Mouse (Mus musculus): Measurements from ENCODE around the gene Cela2a. TPM values are rescaled to one million over a fixed set of nuclear protein-coding genes. Genes with fewer than 3 reads are reported as not detected.

Cela2a gene
- total RNA-seq, 2 experiments from 2014 or later, result not detected

- no peak for DNase-seq
- no peak for TF ChIP-seq CTCF (IDR thresholded peaks at IDR 0.05)
Measured at GRCm38 (mm10) chr4:141769501-141770160, 56.3 kb downstream of the Cela2a start.

DNA sequence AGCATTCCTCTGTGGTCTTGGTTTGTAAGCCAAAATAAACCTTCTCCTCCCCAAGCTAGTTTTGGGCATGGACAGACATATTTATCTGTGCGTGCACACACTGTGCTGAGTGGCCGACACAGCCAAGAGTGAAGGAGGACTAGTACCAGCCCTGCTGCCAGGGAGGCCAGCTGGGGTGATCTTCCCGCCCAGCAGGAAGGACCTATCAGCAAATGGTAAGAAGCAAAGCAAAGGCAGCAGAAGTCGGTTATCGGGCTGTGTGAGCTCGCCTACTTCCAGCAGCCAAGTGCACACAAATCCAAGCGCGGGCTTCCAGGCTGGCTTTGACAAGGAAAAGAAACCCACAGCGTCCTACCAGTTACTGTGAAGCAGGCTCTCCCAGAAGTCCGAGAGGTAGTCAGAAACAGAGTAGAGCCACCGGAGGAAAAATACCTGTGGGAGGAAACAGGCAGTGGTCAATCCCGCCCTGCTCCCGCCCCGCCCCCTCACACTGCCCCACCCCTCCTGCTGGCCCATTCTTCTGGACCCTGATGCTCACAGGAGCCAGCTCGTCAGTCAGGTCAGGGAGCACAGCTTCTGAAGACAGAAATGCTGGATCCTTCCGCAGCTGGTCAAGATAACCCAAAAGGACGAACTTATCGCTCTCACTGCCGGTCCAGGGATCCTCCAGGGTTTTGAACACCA, 58.5 kb downstream of the Cela2a start:
- peak overlapping the region; percentile 70 for H3K27ac ChIP-seq
- intact Hi-C loops (cut with DNase I), result no loop called here
- peak; percentile 54 for DNase-seq
- peak overlapping the region; percentile 9; the same call in 1 of the 2 replicates for H3K4me3 ChIP-seq
- TF ChIP-seq CTCF (IDR thresholded peaks at IDR 0.05), result no peak

More at GRCm38 (mm10) chr4:141769501-141770160, 56.3 kb downstream of the Cela2a start:
- intact Hi-C loops (cut with DNase I), result no loop called here
- H3K4me3 ChIP-seq, result no peak overlapping the region
- H3K27ac ChIP-seq, result no peak overlapping the region

DNA sequence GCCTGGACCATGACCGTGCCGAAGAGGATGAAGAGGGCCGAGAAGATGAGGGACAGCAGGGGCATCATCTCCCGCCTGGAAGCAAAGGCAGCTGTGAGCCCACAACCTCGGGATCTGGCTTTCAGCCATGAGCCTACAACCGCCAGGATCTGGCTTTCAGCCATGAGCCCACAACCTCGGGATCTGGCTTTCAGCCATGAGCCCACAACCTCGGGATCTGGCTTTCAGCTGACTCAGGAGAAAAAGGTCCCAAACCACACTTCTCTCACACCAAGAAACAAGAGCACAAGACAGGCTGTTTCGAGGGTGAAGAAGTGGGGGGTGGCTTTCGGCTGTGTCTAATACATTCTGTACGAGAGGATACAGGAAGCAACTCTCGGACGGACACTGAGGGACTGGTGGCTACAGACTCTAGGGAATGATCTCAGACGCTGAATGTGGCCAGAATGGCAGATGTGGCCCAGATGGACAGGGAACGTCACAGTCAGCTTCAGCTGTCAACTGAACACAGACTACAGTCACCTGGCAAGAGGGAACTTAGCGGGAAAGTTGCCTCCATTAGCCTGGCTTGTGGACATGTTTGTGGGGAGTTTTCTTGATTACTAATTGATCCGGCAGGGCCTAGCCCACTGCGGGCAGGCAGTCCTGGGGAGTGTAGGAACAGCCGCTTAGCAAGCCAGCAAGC, 59.1 kb downstream of the Cela2a start:
- intact Hi-C loops (cut with DNase I), result no loop called here
- no peak for DNase-seq
- TF ChIP-seq CTCF (IDR thresholded peaks at IDR 0.05), result no peak
- Histone ChIP-seq H3K27ac (peak overlapping the region; percentile 70), H3K4me3 (peak overlapping the region; percentile 9; the same call in 1 of the 2 replicates)

DNA sequence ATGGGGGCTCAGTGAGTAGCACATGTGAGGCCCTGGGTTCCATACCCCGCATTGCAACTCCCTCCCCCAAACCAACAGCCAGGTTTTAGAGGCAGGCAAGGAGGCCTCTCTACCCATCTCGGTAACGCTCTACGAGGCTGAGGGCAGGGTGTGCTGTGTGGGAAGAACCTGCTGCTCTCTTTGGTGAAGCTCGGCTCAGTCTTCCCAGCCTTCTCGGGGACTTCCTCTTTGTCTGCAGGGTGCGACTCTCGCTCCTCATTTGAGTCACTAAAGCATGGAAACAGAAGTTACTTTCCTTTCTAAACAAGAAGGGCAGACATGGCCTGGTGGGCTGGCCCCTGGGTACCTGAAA, 59.7 kb downstream of the Cela2a start:
- no peak for TF ChIP-seq CTCF (IDR thresholded peaks at IDR 0.05)
- intact Hi-C loops (cut with DNase I), result no loop called here
- DNase-seq, result no peak
- Histone ChIP-seq H3K27ac (peak overlapping the region; percentile 70), H3K4me3 (no peak overlapping the region)

DNA sequence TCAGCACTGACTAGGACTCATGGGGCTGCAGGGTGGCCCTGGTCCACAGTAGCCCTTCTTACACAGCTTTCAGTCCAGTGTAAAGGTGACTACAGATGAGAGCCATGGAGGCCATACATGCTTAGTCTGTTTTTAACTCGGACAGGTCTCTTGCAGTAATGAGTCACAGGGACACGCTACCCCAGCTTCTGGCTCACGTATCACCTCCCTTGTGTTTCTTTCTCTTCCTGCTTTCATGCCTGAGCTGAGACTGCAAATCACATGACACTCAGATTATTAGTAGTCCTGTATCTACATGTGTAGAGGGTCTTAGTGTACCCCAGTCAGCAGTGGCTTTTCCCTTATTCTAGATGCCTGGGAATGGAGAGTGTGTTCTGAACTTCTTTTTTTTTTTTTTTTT, 61.0 kb downstream of the Cela2a start:
- Histone ChIP-seq H3K4me3 (no peak overlapping the region), H3K27ac (no peak overlapping the region)
- TF ChIP-seq CTCF (IDR thresholded peaks at IDR 0.05), result no peak
- intact Hi-C loops (cut with DNase I), result no loop called here
- DNase-seq, result no peak

Other genes starting within 250 kb of the Cela2a start
- 1 to 10 TPM; 1.1 to 1.5 TPM for gene Fblim1, start 220.1 kb downstream of the Cela2a start, total RNA-seq (2021)
- gene Tmem82, start 207.5 kb downstream of the Cela2a start, total RNA-seq (2021), result 1 to 10 TPM in 1 of 2 experiments, under 1 TPM in 1; 0.61 to 3.2 TPM
- 10 to 100 TPM; 10.3 to 26.9 TPM for gene Slc25a34, start 202.3 kb downstream of the Cela2a start, total RNA-seq (2021)
- 10 to 100 TPM; 32.9 to 34.7 TPM for gene Plekhm2, start 161.3 kb downstream of the Cela2a start, total RNA-seq (2021)
- 1 to 10 TPM; 3.8 to 5.6 TPM for gene Rsc1a1, start 140.6 kb downstream of the Cela2a start, total RNA-seq (2021)
- 10 to 100 TPM; 37.8 to 46.5 TPM for gene Ddi2, start 102.7 kb downstream of the Cela2a start, total RNA-seq (2021)
- gene Agmat, start 79.5 kb downstream of the Cela2a start, total RNA-seq (2021), result not detected
- gene Dnajc16, start 35.2 kb downstream of the Cela2a start, total RNA-seq (2021), result 10 to 100 TPM; 12.6 to 12.9 TPM
- 1 to 10 TPM; 2.2 to 2.5 TPM for gene Casp9, start 32.5 kb downstream of the Cela2a start, total RNA-seq (2021)
- not detected for gene Ctrc, start 20.2 kb upstream of the Cela2a start, total RNA-seq (2021)
- 1 to 10 TPM; 5.2 to 6.1 TPM for gene Efhd2, start 48.8 kb upstream of the Cela2a start, total RNA-seq (2021)
- not detected for gene Fhad1, start 188.9 kb upstream of the Cela2a start, total RNA-seq (2021)